In genomic region chr14:122461500-122461899, GRCm38 (mm10) we compare ENCODE assay signal across 15 mouse cellular contexts. TPM values are rescaled to one million over a fixed set of nuclear protein-coding genes. Genes with fewer than 3 reads are reported as not detected.
DNase-seq lines count a peak whose midpoint lies in the region; ATAC-seq lines count a peak whose summit lies in the region.
"Had no signal": no experiment of that assay in that cellular context is flagged by ENCODE, and none has a peak within 500 bp of the region (broad histone marks: within the 10 kb centered on the region; RNA-seq: fewer than 3 reads in every experiment).

No protein-coding gene starts in this region.

- H3K4me2 ChIP-seq in limb, embryonic 15.5 days: no peak overlapping the region
- H3K4me2 ChIP-seq: kidney, embryonic 15.5 days; liver, embryonic 15.5 days had no signal

- WGBS in hindbrain, embryonic 10.5 days: 23% methylated on average over 3 of the region's 3 CpGs
- 49% methylated on average over 3 of the region's 3 CpGs for WGBS in limb, embryonic 15.5 days

- peaks cover 55% of the 10 kb centered on the region for H3K4me1 ChIP-seq in hindbrain, embryonic 10.5 days (replicated peaks)
- H3K4me1 ChIP-seq in limb, embryonic 15.5 days: peaks cover 31% of the 10 kb centered on the region

- no peak overlapping the region for H3K9ac ChIP-seq in limb, embryonic 15.5 days
- H3K9ac ChIP-seq: kidney, embryonic 15.5 days; liver, embryonic 15.5 days had no signal

- no peak for ATAC-seq in limb, embryonic 15.5 days (ENCODE audit: insufficient number of reproducible peaks, low FRiP score, low TSS enrichment, low read depth)
- ATAC-seq in inflammation-experienced regulatory T-cells, adult 6 months: no peak

- peaks cover 82% of the 10 kb centered on the region for H3K27me3 ChIP-seq in hindbrain, embryonic 10.5 days (ENCODE audit: insufficient read depth, poor library complexity, severe bottlenecking)
- H3K27me3 ChIP-seq in limb, embryonic 15.5 days: peaks cover 61% of the 10 kb centered on the region

- H3K36me3 ChIP-seq in hindbrain, embryonic 10.5 days: 0 out of 2 replicates have a peak, but pooled peaks cover 5% of the 10 kb centered on the region
- no peaks in the 10 kb centered on the region for H3K36me3 ChIP-seq in limb, embryonic 15.5 days
- H3K36me3 ChIP-seq: kidney, embryonic 15.5 days; liver, embryonic 15.5 days had no signal

- peak overlapping the region; percentile 95 for H3K27ac ChIP-seq in hindbrain, embryonic 10.5 days
- H3K27ac ChIP-seq in limb, embryonic 15.5 days: no peak overlapping the region
- H3K27ac ChIP-seq: kidney, embryonic 15.5 days; liver, embryonic 15.5 days had no signal

- H3K4me3 ChIP-seq in hindbrain, embryonic 10.5 days: peak overlapping the region; percentile 72
- H3K4me3 ChIP-seq in limb, embryonic 15.5 days: 0 out of 2 replicates have a peak overlapping the region, but pooled peaks have one; percentile 3
- H3K4me3 ChIP-seq: kidney, embryonic 15.5 days; liver, embryonic 15.5 days had no signal

- H3K9me3 ChIP-seq in hindbrain, embryonic 10.5 days: no peaks in the 10 kb centered on the region
- no peaks in the 10 kb centered on the region for H3K9me3 ChIP-seq in limb, embryonic 15.5 days
- H3K9me3 ChIP-seq: kidney, embryonic 15.5 days; liver, embryonic 15.5 days had no signal

- DNase-seq in A20 (ENCODE audit: low read depth, low spot score) (peak; percentile 32), MEL-GATA-1-ER (ENCODE audit: extremely low read depth, low read depth) (peak; percentile 20)
- DNase-seq in hindbrain, embryonic 10.5 days (ENCODE audit: low spot score): no peak
- no peak for DNase-seq in heart, adult 8-10 months (ENCODE audit: low spot score)
- no peak for DNase-seq in ovary, postnatal 10 days (ENCODE audit: low spot score)
- DNase-seq in layer of hippocampus, adult 9-11 months: no peak
- DNase-seq: heart, postnatal 14 days; thymus, postnatal 4 days had no signal

RNA-seq across cellular contexts. Expression of gene Zic5, which starts 4.0 kb away (rescaled TPM):
- 16.5 and 20.3 TPM in 2 replicates for polyA plus RNA-seq in hindbrain, embryonic 10.5 days (2016; fragmentation: Nextera tagmentation; extraction: Ambion mirVana)
- 0.46 and 0.52 TPM in 2 replicates for polyA plus RNA-seq in limb, embryonic 15.5 days (2015; fragmentation: Nextera tagmentation; extraction: Ambion mirVana)
- not detected for total RNA-seq in heart, adult 8-10 months (2022)
- under 1 TPM in 1 of 3 experiments, not detected in 2; 0.27 TPM for polyA plus RNA-seq in inflammation-experienced regulatory T-cells, adult 6 months (2017; shearing (Covaris generic))
- total RNA-seq: gastrocnemius, postnatal 4 days; heart, postnatal 14 days; megakaryocyte progenitor cell, adult 5-6 weeks had no signal
- polyA plus RNA-seq: liver, embryonic 15.5 days had no signal

RNA-seq across cellular contexts. Expression of gene Gm5089, which starts 10.6 kb away (rescaled TPM):
- polyA plus RNA-seq in hindbrain, embryonic 10.5 days (2016; fragmentation: Nextera tagmentation; extraction: Ambion mirVana): 1.9 and 2.4 TPM in 2 replicates
- polyA plus RNA-seq in limb, embryonic 15.5 days (2015; fragmentation: Nextera tagmentation; extraction: Ambion mirVana): 0.14 TPM in 2 replicates
- not detected for total RNA-seq in heart, adult 8-10 months (2022)
- not detected for polyA plus RNA-seq in inflammation-experienced regulatory T-cells, adult 6 months (2017; shearing (Covaris generic))
- total RNA-seq: gastrocnemius, postnatal 4 days; heart, postnatal 14 days; megakaryocyte progenitor cell, adult 5-6 weeks had no signal
- polyA plus RNA-seq: liver, embryonic 15.5 days had no signal

RNA-seq across cellular contexts. Expression of gene Zic2, which starts 13.7 kb away (rescaled TPM):
- polyA plus RNA-seq in hindbrain, embryonic 10.5 days (2016; fragmentation: Nextera tagmentation; extraction: Ambion mirVana): 7.2 and 10.1 TPM in 2 replicates
- 0.45 and 0.60 TPM in 2 replicates for polyA plus RNA-seq in limb, embryonic 15.5 days (2015; fragmentation: Nextera tagmentation; extraction: Ambion mirVana)
- under 1 TPM in 1 of 4 experiments, not detected in 3; 0.11 TPM for total RNA-seq in heart, adult 8-10 months (2022)
- not detected for polyA plus RNA-seq in inflammation-experienced regulatory T-cells, adult 6 months (2017; shearing (Covaris generic))
- total RNA-seq: megakaryocyte progenitor cell, adult 5-6 weeks had no signal
- polyA plus RNA-seq: kidney, embryonic 15.5 days; liver, embryonic 15.5 days had no signal

RNA-seq across cellular contexts. Expression of gene Gm10837, which starts 28.9 kb away (rescaled TPM):
- polyA plus RNA-seq in hindbrain, embryonic 10.5 days (2016; fragmentation: Nextera tagmentation; extraction: Ambion mirVana): 0.24 and 0.29 TPM in 2 replicates
- not detected in 2 replicates for polyA plus RNA-seq in limb, embryonic 15.5 days (2015; fragmentation: Nextera tagmentation; extraction: Ambion mirVana)
- total RNA-seq in heart, adult 8-10 months (2022): not detected
- under 1 TPM in 1 of 3 experiments, not detected in 2; 0.36 TPM for polyA plus RNA-seq in inflammation-experienced regulatory T-cells, adult 6 months (2017; shearing (Covaris generic))
- total RNA-seq: gastrocnemius, postnatal 4 days; heart, postnatal 14 days; left cerebral cortex, adult 18-20 months; megakaryocyte progenitor cell, adult 5-6 weeks had no signal
- polyA plus RNA-seq: kidney, embryonic 15.5 days; liver, embryonic 15.5 days had no signal

Comparison
In these comparisons a context has a peak if more than half of its experiments do, and no peak if none do; other contexts are left out.
1. DNase-seq: peak in A20 (single experiment) and MEL-GATA-1-ER (single experiment); none in hindbrain, embryonic 10.5 days (single experiment), heart, adult 8-10 months (single experiment), ovary, postnatal 10 days (single experiment) and layer of hippocampus, adult 9-11 months (single experiment).
2. RNA of gene Zic5, which starts 4.0 kb away (polyA plus RNA-seq): 16.5 to 20.3 TPM in hindbrain, embryonic 10.5 days; 0.46 to 0.52 TPM in limb, embryonic 15.5 days and 0.27 TPM in inflammation-experienced regulatory T-cells, adult 6 months; every median in the first group is over 10 times any median in the second.